Mouse (Mus musculus): ENCODE data around the gene Pecr.

The Pecr gene

DNA sequence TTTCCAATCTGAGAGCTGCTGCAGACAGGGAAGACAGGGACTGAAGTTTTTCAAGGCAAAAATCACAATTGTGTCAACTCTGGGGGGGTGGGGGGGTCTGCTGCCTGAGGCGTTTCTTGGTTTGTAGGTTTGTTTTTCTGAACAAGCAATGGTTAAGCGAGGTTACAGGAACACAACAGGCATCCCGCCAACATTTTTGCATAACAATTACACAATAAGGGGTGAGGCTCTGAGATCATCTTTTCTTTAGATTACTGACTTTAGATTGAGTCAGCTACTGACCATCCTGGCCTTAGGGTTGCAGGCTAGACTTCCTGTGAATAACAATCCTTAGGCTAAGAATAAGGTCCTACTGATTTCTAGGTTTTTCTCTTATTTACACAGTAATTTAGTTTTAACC lies 55.1 kb downstream of the Pecr start:
- DNase-seq = no peak

DNA sequence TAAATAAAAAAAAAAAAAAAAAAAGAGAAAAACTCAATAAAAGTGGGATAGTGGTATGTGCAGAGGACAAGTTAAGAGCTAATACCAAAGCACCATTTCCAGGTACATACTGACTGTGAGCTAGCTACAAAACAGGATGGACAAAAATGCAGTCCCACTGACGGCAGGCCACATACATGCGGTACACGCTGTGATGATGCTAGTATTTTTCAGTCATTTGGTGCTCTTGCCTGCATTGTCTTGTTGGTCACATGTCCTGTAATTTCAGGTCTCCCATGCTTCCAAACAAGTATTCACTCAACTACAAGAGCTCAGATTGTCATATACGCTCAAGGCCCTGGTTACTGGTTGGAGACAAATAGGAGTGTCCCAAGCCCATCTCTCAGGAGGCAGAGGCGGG lies 56.6 kb downstream of the Pecr start:
- no peak for DNase-seq

DNA sequence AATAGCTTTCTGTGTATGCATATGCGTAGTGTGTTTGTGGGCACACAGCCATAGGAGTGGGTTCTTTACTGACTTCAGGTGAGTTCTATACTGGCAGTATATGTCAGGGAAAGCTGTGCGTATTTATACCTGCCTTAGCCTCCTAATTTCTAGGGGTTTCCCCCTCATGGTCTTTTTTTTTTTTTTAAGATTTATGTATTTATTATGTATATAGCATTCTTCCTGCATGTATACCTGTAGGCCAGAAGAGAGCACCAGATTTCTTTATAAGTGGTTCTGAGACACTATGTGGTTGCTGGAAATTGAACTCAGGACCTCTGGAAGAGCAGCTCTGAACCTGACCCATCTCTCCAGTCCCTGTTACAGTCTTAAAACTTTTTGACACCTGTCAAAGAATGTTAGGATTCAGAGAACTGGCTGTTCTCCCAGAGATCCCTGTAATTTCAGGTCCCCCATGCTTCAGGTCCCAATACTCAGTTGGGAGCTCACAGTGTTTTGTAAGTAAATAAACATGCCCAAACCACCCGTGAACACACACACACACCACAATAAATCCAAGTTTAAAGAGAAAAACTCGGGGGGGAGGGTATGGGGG lies 57.1 kb downstream of the Pecr start:
- DNase-seq = no peak

DNA sequence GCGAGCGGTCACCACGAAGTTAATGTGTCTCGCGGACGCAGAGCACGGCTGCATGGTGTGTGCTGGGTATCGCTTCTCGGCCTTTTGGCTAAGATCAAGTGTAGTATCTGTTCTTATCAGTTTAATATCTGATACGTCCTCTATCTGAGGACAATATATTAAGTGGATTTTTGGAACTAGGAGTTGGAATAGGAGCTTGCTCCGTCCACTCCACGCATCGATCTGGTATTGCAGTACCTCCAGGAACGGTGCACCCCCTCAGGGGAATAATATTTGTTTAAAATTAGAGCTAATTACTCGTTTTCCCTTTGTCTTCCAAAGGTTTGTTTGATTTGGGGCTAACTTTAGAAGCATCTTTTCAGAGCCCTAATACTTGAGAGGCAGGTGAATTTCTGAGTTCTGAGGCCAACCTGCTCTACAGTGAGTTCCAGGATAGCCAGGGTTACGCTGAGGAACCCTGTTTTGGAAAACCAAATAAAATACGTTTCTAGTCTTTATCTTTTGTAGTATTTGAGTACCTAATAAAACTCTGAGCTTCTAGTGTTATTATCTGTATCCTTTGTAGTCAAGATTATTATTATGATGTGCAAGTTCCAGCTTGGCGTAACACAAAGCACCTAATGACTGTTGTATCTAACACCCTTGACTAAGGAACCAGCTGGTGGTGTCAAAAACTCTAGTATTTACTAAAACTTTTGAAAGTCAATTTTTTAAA lies 57.8 kb downstream of the Pecr start:
- DNase-seq = no peak

GRCm38 (mm10) chr1:72225720-72226171 lies 58.4 kb downstream of the Pecr start:
- peak; percentile 70 to 79 for DNase-seq

DNA sequence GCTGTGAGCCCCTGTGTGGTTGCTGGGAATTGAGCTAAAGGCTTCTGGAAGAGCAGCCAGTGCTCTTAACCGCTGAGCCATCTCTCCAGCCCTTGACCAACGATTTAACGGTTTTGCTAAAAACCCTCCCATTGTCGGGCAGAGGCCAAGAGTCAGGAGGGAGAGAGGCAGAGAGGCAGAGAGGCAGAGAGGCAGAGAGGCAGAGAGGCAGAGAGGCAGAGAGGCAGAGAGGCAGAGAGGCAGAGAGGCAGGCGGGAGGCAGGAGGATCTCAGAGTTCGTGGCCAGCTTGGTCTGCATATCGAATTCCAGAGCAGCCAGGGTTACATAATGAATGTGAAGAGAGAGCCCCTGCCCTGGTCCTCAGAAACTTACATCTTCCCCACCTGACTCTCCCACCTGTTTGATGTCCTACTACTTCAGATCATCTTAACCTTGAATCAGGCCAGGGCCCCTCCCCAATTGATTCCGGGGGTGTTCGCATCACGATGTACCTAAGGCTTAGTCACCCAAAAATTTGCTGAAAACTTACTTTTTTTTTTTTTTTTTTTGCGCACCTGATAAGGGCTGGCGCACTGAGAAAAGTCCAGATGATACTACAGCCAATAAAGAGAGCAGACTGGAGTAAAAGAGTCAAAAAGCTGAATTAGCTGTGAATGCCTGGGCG lies 58.9 kb downstream of the Pecr start:
- no peak for DNase-seq

DNA sequence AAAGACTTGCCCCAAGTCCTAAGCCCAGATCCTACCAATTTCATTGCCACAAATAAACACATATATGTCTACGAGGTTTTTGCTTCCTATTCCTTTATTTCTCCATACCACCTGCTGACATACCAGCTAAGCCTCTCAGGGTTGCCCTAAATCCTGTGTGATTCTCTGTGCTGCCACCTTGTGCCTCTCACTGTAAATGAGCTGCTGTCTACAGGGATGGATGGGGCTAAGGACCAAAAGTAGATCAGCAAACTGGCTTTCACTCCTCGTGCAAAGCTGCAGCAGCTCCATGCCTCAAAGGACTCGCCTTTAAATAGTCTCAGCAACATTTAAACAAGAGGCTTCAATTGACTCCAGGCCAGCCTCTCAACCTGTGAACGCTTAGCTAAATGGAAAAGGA lies 64.1 kb downstream of the Pecr start:
- DNase-seq = no peak

GRCm38 (mm10) chr1:72219116-72219515 lies 65.0 kb downstream of the Pecr start:
- no peak for DNase-seq

- DNase-seq = no peak
These were observed 65.5 kb downstream of the Pecr start for GRCm38 (mm10) chr1:72218626-72219025.

GRCm38 (mm10) chr1:72216761-72217160 lies 67.4 kb downstream of the Pecr start:
- DNase-seq = no peak

DNA sequence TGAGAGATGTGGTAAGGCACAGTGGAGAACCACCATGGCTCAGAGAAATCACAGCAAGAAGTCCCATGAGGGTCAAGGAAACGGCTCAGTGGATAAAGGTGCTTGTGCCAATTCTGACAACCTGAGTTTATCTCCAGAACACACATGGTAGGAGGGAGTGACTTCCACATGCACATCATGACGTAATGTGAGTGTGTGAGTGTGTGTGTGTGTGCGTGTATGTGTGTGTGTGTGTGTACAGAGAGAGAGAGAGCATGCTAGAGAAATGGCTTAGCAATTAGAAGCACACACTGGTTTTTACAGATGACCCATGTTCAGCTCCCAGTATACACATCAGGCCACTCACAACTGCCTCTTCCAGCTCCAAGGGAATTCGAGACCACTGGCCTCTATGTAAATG lies 68.9 kb downstream of the Pecr start:
- DNase-seq = no peak

GRCm38 (mm10) chr1:72214470-72214961 lies 69.6 kb downstream of the Pecr start:
- DNase-seq = no peak

DNA sequence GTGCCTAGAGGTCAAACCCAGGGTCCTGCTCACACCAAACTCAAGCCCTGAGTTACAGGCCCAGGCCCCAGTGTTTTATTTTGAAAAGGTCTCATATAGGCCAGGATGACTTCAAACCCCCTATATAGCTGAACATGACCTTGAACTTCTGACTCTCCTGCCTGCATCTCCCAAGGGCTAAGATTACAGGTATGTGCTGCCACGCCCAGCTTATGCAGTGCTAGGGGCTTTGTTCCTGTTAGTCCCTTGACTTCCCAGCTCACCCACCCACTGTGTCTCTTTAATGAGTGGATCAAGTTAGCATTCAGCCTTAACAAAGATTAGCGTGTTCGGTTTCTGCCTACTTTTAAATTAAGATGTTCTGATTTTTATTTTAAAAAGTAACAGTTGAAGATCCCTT lies 70.2 kb downstream of the Pecr start:
- no peak for DNase-seq

- DNase-seq = no peak
These were observed 72.1 kb downstream of the Pecr start, which contains the start of gene Mreg for GRCm38 (mm10) chr1:72211701-72212699. TSS of gene Mreg (minus strand) at chr1:72212307.

- no peak for DNase-seq
These were observed 73.1 kb downstream of the Pecr start for GRCm38 (mm10) chr1:72210803-72211679.

All from thymus, adult 18-20 months (tissue).